Mouse (Mus musculus): ENCODE results near the gene Krt72.

GRCm38 (mm10) chr15:101742711-101743110 is 43.5 kb downstream of the Krt72 start, which contains the start of gene Krt71:
- TF ChIP-seq GATA1 (IDR thresholded peaks at IDR 0.05; ENCODE audit: low read length) = no peak
- TF ChIP-seq TAL1 (IDR thresholded peaks at IDR 0.05; ENCODE audit: low read length) = no peak

All from erythroblast, embryonic 14.5 days (primary cell).